Mouse (Mus musculus): ENCODE data around the gene Tlk2. TPM values are rescaled to one million over a fixed set of nuclear protein-coding genes. Genes with fewer than 3 reads are reported as not detected.

Gene Tlk2
- polyA plus RNA-seq, 1 experiment from 2014 or later = 14.4 TPM

- no peaks in the 10 kb centered on the region for H3K9me3 ChIP-seq (ENCODE audit: low read length)
- H3K27me3 ChIP-seq (replicated peaks; ENCODE audit: insufficient read depth, low read length) = no peaks in the 10 kb centered on the region
These were observed 2.0 kb downstream of the Tlk2 start for GRCm38 (mm10) chr11:105180471-105181091.

DNA sequence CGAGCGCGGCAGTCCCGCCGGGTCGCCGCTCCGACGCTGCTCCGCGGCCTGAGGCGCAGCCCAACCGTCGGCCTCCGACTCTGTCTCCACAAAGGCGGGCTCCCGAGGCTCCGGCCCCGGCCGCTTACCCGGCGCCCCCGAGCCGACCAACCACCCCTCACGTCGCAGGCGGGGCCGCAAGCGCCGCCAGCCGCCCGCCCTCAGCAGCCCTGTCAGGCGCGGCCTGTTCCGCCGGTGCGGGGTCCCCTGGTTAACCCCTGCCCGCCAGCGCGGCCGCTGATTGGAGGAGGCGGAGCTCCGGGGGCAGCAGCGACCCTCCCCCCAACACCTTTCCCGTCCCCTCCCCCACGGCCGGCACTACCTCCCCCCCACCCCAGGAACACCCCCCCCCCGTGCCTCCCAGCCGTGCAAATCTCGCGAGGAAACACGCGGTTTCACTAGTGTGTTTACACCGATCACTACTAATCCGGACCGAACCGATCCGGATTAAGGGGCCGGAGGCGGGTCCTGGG, 2.6 kb downstream of the Tlk2 start:
- Histone ChIP-seq H3K27ac (ENCODE audit: low read length) (peak overlapping the region; percentile 97), H3K36me3 (ENCODE audit: insufficient read depth, low read length) (0 out of 2 replicates have a peak, but pooled peaks cover 5% of the 10 kb centered on the region), H3K9ac (replicated peaks; ENCODE audit: low read depth) (peak overlapping the region; percentile 99), H3K4me2 (replicated peaks; ENCODE audit: low read depth, low read length) (peak overlapping the region; percentile 87), H3K9me3 (ENCODE audit: low read length) (no peaks in the 10 kb centered on the region), H3K27me3 (replicated peaks; ENCODE audit: insufficient read depth, low read length) (no peaks in the 10 kb centered on the region), H3K4me3 (ENCODE audit: low read depth, low read length) (peak overlapping the region; percentile 75), H3K4me1 (ENCODE audit: insufficient read depth, low read depth, low read length) (peaks cover 16% of the 10 kb centered on the region; the same call in 1 of the 2 replicates)
- WGBS = under 1% methylated on average over 27 of the region's 60 CpGs
- DNase-seq (ENCODE audit: low spot score) (peak; percentile 96), ATAC-seq (peak; percentile 96)
- TF ChIP-seq CTCF (IDR thresholded peaks at IDR 0.05) (no peak; the same call in 1 of the 2 replicates), EP300 (IDR thresholded peaks at IDR 0.05) (no peak)

More at GRCm38 (mm10) chr11:105180471-105181091, 2.0 kb downstream of the Tlk2 start:
- Histone ChIP-seq H3K36me3 (ENCODE audit: insufficient read depth, low read length) (0 out of 2 replicates have a peak, but pooled peaks cover 5% of the 10 kb centered on the region), H3K4me3 (ENCODE audit: low read depth, low read length) (peak overlapping the region; percentile 75), H3K9ac (replicated peaks; ENCODE audit: low read depth) (peak overlapping the region; percentile 99), H3K4me2 (replicated peaks; ENCODE audit: low read depth, low read length) (peak overlapping the region; percentile 87), H3K27ac (ENCODE audit: low read length) (peak overlapping the region; percentile 97), H3K4me1 (ENCODE audit: insufficient read depth, low read depth, low read length) (peaks cover 16% of the 10 kb centered on the region; the same call in 1 of the 2 replicates)
- DNase-seq (ENCODE audit: low spot score) = peak; percentile 46
- ATAC-seq = peak; percentile 7
- 0 out of 2 replicates have a peak, but pooled peaks have one; percentile 13 for TF ChIP-seq EP300 (IDR thresholded peaks at IDR 0.05)
- TF ChIP-seq CTCF (IDR thresholded peaks at IDR 0.05) = no peak
- WGBS = 2% methylated on average over 28 of the region's 35 CpGs

DNA sequence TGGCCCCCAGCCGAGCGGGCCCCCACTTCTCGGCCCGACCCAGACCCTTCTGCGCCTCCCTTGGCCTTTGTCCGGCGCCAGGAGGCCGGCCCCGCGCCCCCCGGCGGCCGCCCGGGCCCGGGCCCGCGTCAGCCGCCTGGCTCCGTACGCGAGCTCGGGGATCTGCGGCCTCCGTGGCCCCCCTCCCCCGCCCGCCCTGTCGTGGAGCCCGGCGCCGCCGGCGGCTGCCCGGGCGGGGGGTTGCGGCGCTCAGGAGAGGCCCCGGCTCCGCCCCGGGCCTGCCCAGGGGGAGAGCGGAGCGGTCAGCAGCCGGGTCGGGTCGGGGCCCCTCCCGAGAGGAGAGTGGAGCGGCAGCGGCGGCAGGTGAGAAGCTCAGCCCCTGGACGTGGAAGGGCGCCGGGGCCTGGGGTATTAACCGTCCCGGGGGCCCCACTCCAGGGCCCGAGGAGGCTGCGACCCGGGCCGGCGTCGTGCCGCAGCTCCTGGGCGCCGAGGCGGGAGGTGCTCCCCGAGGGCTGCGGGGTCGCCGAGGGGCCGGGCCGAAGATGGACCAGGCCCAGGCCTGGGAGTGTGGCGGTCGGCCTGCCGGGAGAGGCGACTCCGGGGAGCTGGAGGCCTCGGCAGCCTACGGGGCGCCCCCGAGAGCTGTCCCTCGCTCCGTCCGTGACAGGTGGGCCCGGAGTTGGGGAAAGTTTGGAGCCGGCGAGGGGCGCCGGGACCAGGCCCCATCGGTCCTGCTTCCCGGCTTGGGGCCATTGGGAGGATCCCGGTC, 3.3 kb downstream of the Tlk2 start:
- ATAC-seq (peak; percentile 41), DNase-seq (ENCODE audit: low spot score) (peak; percentile 50)
- H3K9me3 ChIP-seq (ENCODE audit: low read length) = no peaks in the 10 kb centered on the region
- TF ChIP-seq EP300 (IDR thresholded peaks at IDR 0.05) (no peak), CTCF (IDR thresholded peaks at IDR 0.05) (no peak)
- H3K4me3 ChIP-seq (ENCODE audit: low read depth, low read length) = peak overlapping the region; percentile 75
- H3K36me3 ChIP-seq (ENCODE audit: insufficient read depth, low read length) = 0 out of 2 replicates have a peak, but pooled peaks cover 5% of the 10 kb centered on the region
- H3K27ac ChIP-seq (ENCODE audit: low read length) = peak overlapping the region; percentile 97
- H3K4me2 ChIP-seq (replicated peaks; ENCODE audit: low read depth, low read length) = peak overlapping the region; percentile 87
- H3K9ac ChIP-seq (replicated peaks; ENCODE audit: low read depth) = peak overlapping the region; percentile 99
- no peaks in the 10 kb centered on the region for H3K27me3 ChIP-seq (replicated peaks; ENCODE audit: insufficient read depth, low read length)
- peaks cover 16% of the 10 kb centered on the region; the same call in 1 of the 2 replicates for H3K4me1 ChIP-seq (ENCODE audit: insufficient read depth, low read depth, low read length)
- WGBS = 4% methylated on average over 60 of the region's 89 CpGs

- Histone ChIP-seq H3K4me1 (ENCODE audit: insufficient read depth, low read depth, low read length) (peaks cover 16% of the 10 kb centered on the region; the same call in 1 of the 2 replicates), H3K27ac (ENCODE audit: low read length) (peak overlapping the region; percentile 97), H3K36me3 (ENCODE audit: insufficient read depth, low read length) (0 out of 2 replicates have a peak, but pooled peaks cover 5% of the 10 kb centered on the region), H3K27me3 (replicated peaks; ENCODE audit: insufficient read depth, low read length) (no peaks in the 10 kb centered on the region), H3K9me3 (ENCODE audit: low read length) (no peaks in the 10 kb centered on the region), H3K4me2 (replicated peaks; ENCODE audit: low read depth, low read length) (peak overlapping the region; percentile 87), H3K4me3 (ENCODE audit: low read depth, low read length) (peak overlapping the region; percentile 75), H3K9ac (replicated peaks; ENCODE audit: low read depth) (peak overlapping the region; percentile 99)
- TF ChIP-seq CTCF (IDR thresholded peaks at IDR 0.05) (no peak), EP300 (IDR thresholded peaks at IDR 0.05) (no peak)
- ATAC-seq (no peak), DNase-seq (ENCODE audit: low spot score) (peak; percentile 22)
- WGBS = 6% methylated on average over 4 of the region's 4 CpGs
These were observed 3.9 kb downstream of the Tlk2 start for GRCm38 (mm10) chr11:105182461-105182855.

GRCm38 (mm10) chr11:105184678-105185077, 6.1 kb downstream of the Tlk2 start:
- no peak overlapping the region for H3K27ac ChIP-seq (ENCODE audit: low read length)
- peak; percentile 17 for DNase-seq (ENCODE audit: low spot score)
- H3K9ac ChIP-seq (replicated peaks; ENCODE audit: low read depth) = no peak overlapping the region
- WGBS = 95% methylated on average over 3 of the region's 3 CpGs
- no peak overlapping the region for H3K4me2 ChIP-seq (replicated peaks; ENCODE audit: low read depth, low read length)
- no peak for ATAC-seq
- 0 out of 2 replicates have a peak, but pooled peaks cover 5% of the 10 kb centered on the region for H3K36me3 ChIP-seq (ENCODE audit: insufficient read depth, low read length)
- no peak overlapping the region for H3K4me3 ChIP-seq (ENCODE audit: low read depth, low read length)
- peaks cover 11% of the 10 kb centered on the region; the same call in 1 of the 2 replicates for H3K4me1 ChIP-seq (ENCODE audit: insufficient read depth, low read depth, low read length)
- no peaks in the 10 kb centered on the region for H3K9me3 ChIP-seq (ENCODE audit: low read length)
- TF ChIP-seq CTCF (IDR thresholded peaks at IDR 0.05) (peak; percentile 54), EP300 (IDR thresholded peaks at IDR 0.05) (no peak)
- no peaks in the 10 kb centered on the region for H3K27me3 ChIP-seq (replicated peaks; ENCODE audit: insufficient read depth, low read length)

GRCm38 (mm10) chr11:105192186-105192585, 13.6 kb downstream of the Tlk2 start:
- no peak overlapping the region for H3K4me3 ChIP-seq (ENCODE audit: low read depth, low read length)
- H3K9ac ChIP-seq (replicated peaks; ENCODE audit: low read depth) = no peak overlapping the region
- H3K27ac ChIP-seq (ENCODE audit: low read length) = no peak overlapping the region
- ATAC-seq (no peak), DNase-seq (ENCODE audit: low spot score) (no peak)
- H3K4me1 ChIP-seq (ENCODE audit: insufficient read depth, low read depth, low read length) = no peaks in the 10 kb centered on the region
- H3K4me2 ChIP-seq (replicated peaks; ENCODE audit: low read depth, low read length) = no peak overlapping the region
- TF ChIP-seq CTCF (IDR thresholded peaks at IDR 0.05) (no peak), EP300 (IDR thresholded peaks at IDR 0.05) (no peak)
- H3K9me3 ChIP-seq (ENCODE audit: low read length) = no peaks in the 10 kb centered on the region
- H3K27me3 ChIP-seq (replicated peaks; ENCODE audit: insufficient read depth, low read length) = no peaks in the 10 kb centered on the region
- 88% methylated on average over 3 of the region's 3 CpGs for WGBS
- H3K36me3 ChIP-seq (ENCODE audit: insufficient read depth, low read length) = no peaks in the 10 kb centered on the region
